Mouse (Mus musculus): ENCODE data around the gene Olfr1048.
"Not testable (repeated sequence)": the region's sequence is repeated elsewhere in the genome, so short reads cannot be mapped to it uniquely, and the experiment has no call there.

The Olfr1048 gene

GRCm38 (mm10) chr2:86240189-86240588 is at the start of gene Olfr1048:
Gene Olfr1048, minus strand, starts transcription at chr2:86240289.
- DNase-seq (ENCODE audit: low spot score): no peak

- DNase-seq (ENCODE audit: low spot score): not testable (repeated sequence)
Observed at GRCm38 (mm10) chr2:86278988-86279387, 38.9 kb upstream of the Olfr1048 start, which contains the start of gene Olfr1051. Gene Olfr1051, minus strand, starts transcription at chr2:86279088.

GRCm38 (mm10) chr2:86258228-86258627 is 18.1 kb upstream of the Olfr1048 start, which contains the start of gene Olfr1049:
Gene Olfr1049, minus strand, starts transcription at chr2:86258328.
- DNase-seq (ENCODE audit: low spot score): not testable (repeated sequence)

- DNase-seq (ENCODE audit: low spot score): no peak
Observed at GRCm38 (mm10) chr2:86231301-86231700, 8.8 kb downstream of the Olfr1048 start, which contains the start of gene Olfr1047. Gene Olfr1047, minus strand, starts transcription at chr2:86231401.

GRCm38 (mm10) chr2:86219214-86219613 is 20.9 kb downstream of the Olfr1048 start, which contains the start of gene Olfr1046:
Gene Olfr1046, minus strand, starts transcription at chr2:86219314.
- no peak for DNase-seq (ENCODE audit: low spot score)

- no peak for DNase-seq (ENCODE audit: low spot score)
Observed at GRCm38 (mm10) chr2:86202909-86203308, 37.2 kb downstream of the Olfr1048 start, which contains the start of gene Olfr1045. Gene Olfr1045, minus strand, starts transcription at chr2:86203009.

GRCm38 (mm10) chr2:86195863-86196262 is 44.2 kb downstream of the Olfr1048 start:
- no peak for DNase-seq (ENCODE audit: low spot score)

GRCm38 (mm10) chr2:86185583-86185982 is 54.5 kb downstream of the Olfr1048 start, which contains the start of gene Olfr52:
Gene Olfr52, minus strand, starts transcription at chr2:86185683.
- DNase-seq (ENCODE audit: low spot score): no peak

Measured in yolk sac, embryonic 10.5 days (tissue).